Mouse (Mus musculus): ENCODE measurements around the gene Ckap5. TPM values are rescaled to one million over a fixed set of nuclear protein-coding genes. Genes with fewer than 3 reads are reported as not detected.

The Ckap5 gene
- 29.7 TPM for polyA plus RNA-seq (2017; shearing (Covaris generic))

GRCm38 (mm10) chr2:91526294-91527146, at the start of gene Ckap5:
Gene Ckap5 (plus strand): TSS chr2:91526762.

GRCm38 (mm10) chr2:91636229-91636628, 109.7 kb downstream of the Ckap5 start, which contains the start of gene F2:
Gene F2 (minus strand): TSS chr2:91636414.

GRCm38 (mm10) chr2:91649553-91650359, 123.2 kb downstream of the Ckap5 start, which contains the start of the genes Zfp408 and Arhgap1:
Gene Zfp408 (minus strand): TSS chr2:91649791.
Gene Arhgap1 (plus strand): TSS chr2:91649860.

Other genes with a start within 250 kb of the Ckap5 start
- gene 1110051M20Rik, start 82.1 kb upstream of the Ckap5 start, polyA plus RNA-seq (2017; shearing (Covaris generic)), result 8.6 TPM
- gene Lrp4, start 69.3 kb upstream of the Ckap5 start, polyA plus RNA-seq (2017; shearing (Covaris generic)), result not detected
- not detected for gene F2, start 109.7 kb downstream of the Ckap5 start, polyA plus RNA-seq (2017; shearing (Covaris generic))
- 26.9 TPM for gene Zfp408, start 123.0 kb downstream of the Ckap5 start, polyA plus RNA-seq (2017; shearing (Covaris generic))
- gene Arhgap1, start 123.1 kb downstream of the Ckap5 start, polyA plus RNA-seq (2017; shearing (Covaris generic)), result 237 TPM
- gene Atg13, start 183.8 kb downstream of the Ckap5 start, polyA plus RNA-seq (2017; shearing (Covaris generic)), result 66.2 TPM
- gene Harbi1, start 184.1 kb downstream of the Ckap5 start, polyA plus RNA-seq (2017; shearing (Covaris generic)), result 8.4 TPM
- 56.5 TPM for gene Ambra1, start 203.4 kb downstream of the Ckap5 start, polyA plus RNA-seq (2017; shearing (Covaris generic))

Data from naive thymus-derived CD4-positive, alpha-beta T cell, adult 5 months (primary cell).